Mouse (Mus musculus) hindlimb bud, embryonic 11.5 days (tissue): ENCODE measurements around the gene Agr3.

Experiments
- DNase-seq: peaks from one replicate; pipeline ENCODE4 v3.0.0-alpha.2; 2012; ENCODE audit warnings: low read depth, low spot score; ENCODE audit errors: extremely low spot score

The Agr3 gene

DNA sequence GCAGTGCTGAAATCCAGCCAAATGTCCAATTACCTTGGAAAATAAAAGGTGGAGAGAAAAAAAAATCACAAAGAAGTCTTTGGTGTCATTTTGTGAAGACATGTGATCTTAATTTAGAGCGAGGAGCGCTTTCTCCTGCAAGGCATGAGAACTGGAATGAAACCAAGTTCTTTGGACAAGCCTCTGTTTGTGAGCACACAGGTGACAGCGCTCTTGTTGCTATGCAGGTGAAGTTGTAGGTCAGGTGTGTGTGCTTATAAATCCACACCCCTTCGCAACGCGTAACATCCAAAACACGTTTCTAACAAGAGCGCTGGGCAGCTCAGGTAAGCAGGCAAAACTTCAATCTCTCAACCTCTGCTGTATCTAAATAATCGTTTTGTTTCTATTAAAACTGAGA lies at the start of gene Agr3:
TSS of gene Agr3 (plus strand) at position 219 of the 400 bp plus-strand sequence.
- no peak for DNase-seq

DNA sequence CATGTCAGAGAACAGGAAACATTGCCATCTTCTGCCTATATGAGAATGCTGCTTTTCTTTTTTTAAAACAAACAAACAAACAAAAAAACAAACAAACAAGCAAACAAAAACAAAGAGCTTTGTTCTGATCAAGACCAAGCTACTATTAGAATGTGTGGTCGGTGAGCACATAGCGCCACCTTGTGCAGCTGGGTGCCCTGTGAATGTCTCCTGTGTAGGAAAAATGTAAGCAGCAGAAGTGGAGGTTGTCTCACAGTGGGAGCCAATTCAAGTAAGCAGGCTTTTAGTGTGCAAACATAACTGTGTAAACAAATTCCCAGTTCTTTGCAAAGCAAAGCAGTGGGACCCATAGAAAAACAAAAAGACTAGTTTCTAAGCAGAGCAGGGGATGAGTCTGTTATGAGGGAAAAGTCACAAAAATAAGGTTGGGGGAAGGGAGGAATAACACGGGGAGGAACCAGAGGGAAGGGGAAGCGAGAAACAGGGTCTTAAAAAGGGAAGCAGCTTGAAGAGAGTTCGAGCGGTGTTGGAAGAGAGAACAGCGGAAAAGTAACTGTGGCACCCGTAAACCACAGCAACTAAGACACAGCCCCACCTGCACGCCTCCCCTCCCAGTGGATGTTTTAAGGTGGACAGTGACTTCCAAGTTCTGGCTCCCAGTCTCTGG lies 40.4 kb upstream of the Agr3 start:
- no peak for DNase-seq

DNA sequence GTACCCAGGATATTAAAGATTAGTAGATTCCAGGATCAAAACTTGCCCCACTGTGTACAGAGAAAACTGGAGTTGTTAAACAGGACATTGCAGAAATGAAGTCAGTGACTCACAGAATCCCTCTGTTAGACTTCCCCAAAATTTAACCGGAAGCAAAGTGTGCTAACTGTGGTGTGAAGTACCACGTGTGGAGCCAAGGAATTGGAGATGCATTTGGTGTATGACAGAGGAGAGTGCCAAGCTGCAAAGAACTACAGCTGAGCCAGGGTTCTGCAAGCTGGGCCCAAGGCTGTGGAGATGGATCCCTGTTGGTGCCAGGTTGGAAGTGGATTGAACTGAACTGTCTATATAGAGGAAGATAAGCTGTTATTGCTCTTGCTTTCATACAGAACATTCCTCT lies 36.0 kb upstream of the Agr3 start:
- DNase-seq, result no peak

DNA sequence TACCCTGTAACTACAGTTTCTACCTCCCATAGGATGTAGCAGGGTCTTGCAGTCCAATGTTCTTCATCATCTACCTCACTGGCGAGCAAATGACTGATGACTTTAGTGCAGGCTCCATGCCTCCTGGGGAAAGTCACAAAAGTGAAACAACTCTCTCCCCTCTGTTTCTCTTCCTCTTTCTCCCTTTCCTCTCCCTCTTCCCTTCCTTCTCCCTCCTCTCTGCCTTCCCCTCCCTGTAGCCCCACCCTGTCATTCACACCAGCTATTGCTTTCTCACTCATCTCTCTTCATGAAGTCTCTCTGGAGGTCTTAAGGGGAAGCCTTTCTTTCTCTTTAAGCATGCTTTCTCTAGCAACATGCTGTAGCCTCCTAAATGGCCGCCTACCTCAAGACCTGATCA lies 34.7 kb upstream of the Agr3 start:
- DNase-seq, result no peak

DNA sequence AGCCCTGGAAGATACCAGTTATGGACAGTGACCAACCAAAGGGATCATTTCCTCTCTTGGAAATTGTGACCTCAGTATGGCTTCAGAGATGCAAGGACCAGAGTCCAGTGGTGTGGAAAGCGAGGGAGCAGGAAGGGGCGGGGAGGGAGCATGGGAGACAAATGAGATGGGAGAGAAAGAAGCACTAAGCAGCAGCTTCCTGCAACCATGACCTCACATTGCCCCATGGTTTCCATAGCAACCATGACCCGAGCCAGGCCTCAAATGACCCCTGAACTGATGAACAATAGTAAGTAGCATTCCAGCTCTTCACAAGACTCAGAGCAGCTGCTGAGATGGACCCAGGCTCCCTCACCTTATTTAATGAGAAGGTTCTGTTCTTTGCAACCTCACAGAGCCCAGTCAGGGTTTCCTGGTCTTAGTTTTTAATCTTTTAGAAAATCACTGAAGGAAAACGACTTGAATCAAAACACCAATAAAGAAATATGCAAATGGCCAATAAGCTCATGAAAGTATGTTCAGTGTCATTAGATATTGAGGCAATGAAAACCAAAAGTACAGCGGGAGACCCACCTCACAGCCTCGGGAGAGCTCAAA lies 31.0 kb upstream of the Agr3 start:
- DNase-seq, result no peak

DNA sequence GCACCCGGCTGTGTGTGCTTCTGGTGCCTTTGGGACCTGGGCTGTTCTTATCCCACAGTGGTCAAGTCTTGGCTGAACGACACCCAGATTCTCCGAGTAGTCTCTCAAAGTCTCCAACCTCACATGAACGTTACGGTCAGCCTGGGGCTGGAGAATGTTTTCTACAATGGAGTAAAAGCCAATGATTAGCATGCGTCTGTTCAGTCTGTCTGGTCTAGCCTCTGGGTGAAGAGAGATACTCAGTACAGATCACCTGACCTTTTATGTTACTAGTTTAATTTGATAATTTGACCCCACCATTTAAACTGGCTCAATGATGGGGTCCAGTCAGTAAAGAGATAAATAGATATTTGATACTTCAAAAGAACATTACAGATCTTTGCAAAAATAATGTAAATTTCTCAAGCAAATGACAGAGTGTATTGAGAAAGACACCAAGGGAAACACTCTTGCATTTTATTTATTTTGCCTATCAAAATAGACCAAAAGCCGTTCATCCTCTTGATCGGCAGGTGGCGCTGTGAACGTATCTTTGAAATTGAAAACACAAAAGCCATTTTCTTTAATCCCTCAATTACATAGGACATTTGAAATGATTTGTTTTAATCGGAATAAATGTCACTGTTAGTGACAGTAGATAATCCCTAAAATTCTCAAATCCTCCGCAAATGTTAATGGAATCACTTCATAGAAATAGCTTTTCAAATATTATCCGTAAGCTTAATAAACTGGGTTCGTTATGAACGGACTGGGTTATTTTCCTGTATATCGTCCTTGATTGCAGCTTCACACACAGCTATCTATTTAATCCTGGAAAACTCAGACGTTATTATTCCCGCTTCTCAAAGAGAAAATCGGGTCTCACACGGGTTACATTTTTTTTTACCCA lies 29.3 kb upstream of the Agr3 start:
- peak; percentile 54 for DNase-seq

DNA sequence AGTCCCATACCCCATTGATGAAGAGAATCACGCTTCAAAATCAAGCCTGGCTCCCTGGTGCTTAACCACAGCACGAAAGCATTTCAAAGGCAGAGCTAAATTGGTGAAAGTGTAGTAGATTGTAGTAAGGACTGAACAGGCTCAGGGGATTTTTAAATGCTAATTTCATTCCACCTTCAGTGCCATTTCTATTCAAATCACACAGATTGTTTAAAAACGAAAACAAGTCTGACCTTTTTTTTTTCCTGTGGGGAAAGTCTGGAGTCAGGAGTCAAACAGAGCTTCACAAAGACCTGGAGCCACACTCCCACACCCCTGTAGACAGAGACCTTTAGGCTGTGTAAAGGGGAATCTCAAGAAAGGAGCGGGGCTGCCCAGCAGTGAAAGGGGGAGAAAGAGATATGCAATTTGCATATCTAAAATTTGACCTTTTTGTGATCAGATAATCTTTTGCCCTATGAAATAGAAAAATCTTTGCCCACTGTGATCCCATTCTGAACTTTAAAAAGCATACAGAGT lies 28.6 kb upstream of the Agr3 start:
- no peak for DNase-seq

DNA sequence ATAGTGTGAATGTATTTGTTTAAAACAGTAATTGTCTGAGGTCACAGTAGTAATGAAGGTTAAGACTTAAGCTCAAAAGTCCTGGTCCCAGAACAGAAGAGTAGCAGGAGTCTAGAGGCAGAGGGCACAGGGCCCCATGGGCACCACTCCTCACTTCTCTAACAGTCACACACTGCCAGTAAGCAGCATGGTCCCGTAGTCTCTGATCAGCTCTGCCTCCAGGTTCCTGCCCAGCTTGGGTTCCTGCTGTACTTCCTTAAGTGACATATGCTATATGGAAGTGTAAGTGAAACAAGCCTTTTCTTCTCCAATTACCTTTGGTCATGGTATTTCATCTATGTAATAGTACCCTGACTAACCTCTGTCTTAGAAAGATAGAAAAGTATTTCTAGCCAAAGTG lies 14.8 kb upstream of the Agr3 start:
- DNase-seq, result no peak

DNA sequence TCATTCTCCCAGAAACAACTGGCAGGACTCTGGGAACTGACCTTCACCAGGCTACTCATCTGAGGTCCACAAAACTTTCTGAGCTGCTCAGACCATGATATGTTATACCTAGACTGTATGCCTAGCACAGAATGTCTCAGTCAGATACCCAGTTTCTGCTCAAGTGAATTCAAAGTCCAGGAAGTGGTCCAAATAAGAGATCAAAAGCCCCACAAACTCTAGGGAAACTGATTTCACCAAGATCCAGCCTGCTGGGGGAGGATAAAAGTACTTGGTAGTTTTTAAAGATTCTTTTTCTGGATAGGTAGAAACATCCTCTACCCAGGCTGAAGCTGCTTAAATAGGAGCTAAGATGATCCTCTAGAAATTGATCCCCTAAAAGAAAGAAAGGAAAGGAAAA lies 9.6 kb upstream of the Agr3 start:
- no peak for DNase-seq

DNA sequence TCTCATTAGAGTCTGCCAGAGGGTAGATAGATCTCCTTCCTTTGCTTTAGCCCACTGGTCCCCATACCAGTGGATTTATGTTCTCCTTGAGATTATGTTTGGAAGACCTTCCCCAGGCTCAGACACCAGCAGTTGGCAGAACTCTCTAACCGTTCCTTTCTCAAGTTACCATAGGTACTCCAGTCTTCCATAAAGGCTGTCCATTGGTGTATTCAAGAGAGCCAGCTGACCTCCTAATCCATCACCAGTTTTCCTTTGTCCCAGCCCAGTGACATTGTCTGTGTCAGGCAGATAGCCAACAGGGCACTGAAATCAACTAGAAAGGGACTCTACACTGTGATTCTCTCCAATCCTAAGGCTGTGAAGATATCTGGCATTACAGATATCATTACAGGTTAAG lies 9.0 kb upstream of the Agr3 start:
- no peak for DNase-seq

DNA sequence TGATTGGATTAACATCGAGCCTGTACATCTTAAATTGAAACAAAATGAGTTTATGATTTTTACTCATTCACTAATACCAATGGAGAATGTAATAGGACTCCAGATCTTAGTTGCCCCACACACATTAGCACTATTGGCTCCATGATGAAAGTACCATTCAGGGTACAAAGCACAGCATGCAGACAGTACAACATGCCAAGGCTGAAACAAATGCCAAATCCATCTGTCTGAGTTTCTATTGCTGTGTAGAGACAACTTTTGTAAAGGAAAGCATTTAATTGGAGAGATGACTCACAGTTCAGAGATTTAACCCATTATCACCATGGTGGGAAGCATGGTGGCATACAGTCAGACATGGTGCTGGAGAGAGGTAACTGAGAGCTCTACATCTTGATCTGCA lies 7.4 kb upstream of the Agr3 start:
- DNase-seq, result no peak

DNA sequence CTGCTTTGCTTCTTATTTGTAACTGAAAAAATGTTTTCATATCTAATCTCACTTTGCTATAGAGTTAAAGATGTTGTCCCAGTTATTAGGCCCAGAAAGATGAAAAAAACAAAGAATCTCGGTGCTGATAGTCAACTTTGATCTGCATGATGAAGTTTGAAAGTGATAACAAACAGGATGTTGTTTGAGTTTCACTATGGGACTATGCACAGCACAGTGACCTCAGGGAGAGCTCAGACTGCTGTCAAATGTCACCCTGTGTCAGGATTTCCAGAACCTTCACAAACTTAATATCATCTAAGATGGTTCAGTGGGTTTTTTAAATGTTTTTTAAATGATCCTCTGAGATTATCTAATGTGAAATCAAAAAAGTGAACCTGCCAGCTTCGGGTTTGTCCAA lies 2.4 kb downstream of the Agr3 start:
- no peak for DNase-seq

DNA sequence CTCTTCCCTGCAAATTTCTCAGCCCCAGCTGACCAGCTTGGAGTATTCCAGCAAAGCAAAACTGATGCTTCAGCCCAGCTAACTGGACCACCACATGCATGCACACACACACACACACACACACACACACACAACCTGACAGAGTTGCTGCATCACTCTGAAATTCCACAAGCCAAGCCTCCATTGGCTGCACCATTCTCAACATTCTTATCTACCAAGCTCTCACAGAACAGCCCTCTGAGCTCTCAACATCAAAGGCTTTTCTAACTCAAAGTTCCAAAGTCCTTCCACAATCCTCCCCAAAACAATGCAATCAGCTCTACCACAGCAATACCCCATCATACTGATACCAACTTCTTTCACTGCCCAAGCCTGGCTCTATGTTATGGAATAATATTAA lies 7.4 kb downstream of the Agr3 start:
- no peak for DNase-seq

DNA sequence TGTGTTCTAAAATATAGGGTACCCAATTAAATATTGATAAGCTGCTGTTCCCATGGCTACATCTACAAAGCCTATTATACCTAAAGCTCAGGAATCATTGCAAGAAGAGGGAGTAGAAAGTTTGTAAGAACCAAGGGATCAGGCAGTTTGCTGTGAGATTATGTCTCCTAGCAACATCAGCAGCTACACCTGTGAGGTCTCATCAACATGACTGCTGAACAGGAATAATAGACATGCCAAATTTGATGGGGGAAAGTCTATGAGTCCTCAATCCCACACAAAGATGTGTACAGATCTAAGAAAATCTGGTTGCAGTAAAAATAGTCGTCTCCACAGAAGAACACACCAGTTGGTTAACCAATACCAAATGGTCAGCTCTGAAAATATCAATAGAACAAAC lies 26.3 kb downstream of the Agr3 start:
- no peak for DNase-seq

DNA sequence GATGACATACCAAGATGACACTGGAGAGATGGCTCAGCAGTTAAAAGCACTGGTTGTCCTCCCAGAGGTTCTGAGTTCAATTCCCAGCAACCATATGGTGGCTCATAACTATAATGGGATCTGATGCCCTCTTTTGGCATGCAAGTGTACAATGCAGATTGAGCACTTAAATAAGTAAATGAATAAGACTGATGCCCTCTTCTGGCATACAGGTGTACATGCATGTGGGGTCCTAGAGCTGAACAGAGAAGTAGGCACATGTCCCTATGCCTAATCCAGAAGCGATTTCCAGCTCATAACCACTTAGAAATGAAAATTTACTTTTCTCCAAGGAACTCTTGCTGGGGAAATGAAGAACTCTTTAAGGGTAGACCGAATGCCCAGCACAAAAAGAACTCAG lies 31.8 kb downstream of the Agr3 start:
- DNase-seq, result no peak

DNA sequence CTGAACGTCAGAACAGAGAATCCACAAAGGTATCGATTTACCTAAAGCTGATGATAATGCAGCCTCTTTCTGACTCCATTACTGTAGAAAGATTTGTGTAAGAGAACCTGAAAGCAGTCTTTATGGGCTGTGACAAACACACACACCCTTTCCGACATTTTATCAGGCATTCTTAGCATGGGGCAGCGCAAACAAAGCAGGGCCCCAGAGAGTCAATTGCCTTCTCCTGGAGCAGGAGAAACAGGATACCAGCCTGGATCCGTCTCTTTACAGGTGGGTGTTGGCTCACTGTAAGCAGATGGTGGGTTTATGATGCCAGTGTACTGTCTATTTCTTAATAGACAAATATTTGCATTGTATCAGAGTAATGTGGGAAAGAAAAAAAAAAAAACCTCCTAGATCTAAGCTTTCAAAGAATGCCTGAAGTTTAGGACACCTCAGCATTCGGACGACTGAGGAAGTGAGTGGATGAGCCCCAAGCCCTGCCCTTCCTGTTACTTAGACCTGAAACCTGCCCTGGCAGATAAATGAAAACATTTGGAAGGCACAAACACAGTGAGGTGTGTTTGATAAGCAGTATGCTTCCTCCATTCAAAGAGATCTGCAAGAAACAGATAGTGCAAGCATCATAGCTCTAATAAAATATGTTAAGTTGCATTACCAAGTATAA lies 40.8 kb downstream of the Agr3 start:
- no peak for DNase-seq

DNA sequence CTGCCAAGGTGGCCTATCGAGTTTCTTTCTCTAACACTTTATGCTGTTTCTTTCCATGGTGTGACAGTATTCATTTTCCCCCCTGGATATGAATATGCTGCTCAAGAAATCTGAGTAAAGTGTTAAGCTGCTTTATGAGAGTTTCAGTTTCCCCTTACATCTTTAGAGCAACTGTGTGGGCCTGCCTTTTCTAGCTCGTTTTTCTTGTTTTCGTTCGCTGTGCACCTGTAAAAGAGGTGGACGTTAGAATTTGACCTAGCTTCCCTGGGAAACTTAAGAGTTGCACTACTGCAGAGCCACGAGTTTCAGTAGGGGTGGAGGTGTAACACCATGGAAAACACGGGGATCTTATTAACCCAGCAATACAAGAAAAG lies 41.3 kb downstream of the Agr3 start:
- DNase-seq, result no peak

DNA sequence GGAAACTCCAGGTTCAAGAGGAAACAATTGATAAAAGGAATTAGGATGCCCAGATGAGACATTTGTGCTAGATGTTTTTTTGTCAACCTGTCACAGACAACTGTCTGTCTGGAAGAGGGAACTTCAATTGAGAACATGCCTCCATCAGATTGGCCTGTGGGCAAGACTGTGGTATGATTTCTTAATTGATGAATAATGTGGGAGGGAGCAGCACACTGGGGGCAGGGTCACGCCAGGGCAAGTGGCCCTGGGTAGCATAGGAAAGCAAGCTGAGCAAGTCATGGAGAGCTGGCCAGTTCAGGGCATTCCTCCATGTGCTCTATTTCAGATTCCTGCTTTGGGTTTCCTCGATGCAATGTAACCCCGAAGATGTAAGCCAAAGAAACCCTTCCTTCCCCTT lies 50.5 kb downstream of the Agr3 start:
- no peak for DNase-seq

DNA sequence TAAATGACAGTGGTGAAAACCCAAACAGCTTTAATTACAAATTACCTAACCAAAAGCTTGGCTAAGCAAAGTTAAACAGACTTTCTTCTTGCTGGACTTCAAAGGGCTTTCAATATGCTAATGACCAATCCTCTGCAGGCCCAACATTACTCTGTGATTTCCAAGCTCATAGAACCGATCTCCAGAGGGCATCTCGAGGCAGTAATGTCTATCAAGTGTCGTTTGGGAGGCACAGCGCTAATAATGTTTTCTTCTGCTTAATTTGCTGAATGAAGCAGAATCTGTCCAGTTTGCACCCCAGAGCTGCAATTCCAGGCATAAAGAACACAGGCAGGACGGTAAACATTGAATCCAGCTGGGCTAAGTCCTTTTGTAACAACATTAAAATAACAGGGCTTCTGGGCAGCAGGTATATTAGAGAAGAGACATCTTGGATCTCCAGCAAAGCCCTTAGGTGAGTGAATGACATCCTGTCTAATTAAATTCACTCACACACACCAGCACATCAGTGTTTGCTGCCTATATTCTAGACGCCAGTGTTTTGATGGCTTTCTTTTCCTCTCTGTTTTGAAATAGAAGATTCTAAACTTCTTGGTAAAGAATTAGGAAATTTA lies 52.3 kb downstream of the Agr3 start:
- no peak for DNase-seq

DNA sequence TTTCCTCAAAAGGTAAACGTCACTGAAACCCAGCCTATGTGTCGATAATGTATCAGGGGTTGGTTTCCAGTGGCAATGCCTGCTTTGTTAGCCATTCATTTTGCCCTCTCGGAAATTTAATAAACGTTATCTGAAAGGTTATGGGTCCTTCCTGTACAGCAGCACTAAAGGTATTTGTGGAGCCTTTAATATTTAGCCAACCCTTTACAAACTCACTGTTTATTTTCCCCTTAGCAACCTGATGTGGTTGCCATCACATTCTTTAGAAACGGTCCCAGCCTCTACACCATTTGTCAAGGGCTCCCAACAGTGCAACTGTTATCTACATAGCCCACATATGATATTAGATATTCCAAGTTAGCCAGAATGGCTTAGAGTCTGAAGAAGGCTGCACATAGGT lies 54.2 kb downstream of the Agr3 start:
- DNase-seq, result no peak

DNA sequence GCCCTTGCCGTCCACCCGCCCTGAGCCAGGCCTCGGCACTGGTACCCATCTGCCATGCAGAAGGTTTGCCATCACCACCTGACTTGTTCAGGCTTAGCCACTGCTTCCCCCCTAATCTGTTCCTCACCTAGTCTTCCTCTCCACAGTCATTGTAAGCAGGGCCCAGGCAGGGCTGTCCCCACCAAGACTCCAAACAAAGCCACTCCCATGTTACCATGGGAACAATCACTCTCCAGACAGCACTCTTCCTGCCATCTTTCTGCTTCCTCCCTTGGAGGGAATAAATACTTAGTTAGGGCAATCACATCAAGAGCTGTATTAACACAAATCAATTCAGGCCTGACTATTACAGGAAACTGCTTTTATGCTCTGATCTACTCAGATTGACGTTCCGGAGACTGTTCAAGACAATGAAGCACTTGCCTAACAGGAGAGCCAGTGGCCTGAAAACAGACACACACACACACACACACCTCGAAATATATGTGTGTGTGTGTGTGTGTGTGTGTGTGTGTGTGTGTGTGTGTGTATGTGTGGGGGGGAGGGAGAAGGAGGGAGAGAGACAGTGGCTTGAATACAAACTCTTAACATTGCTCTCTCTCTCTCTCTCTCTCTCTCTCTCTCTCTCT lies 56.4 kb downstream of the Agr3 start:
- no peak for DNase-seq
